Mouse (Mus musculus): ENCODE results near the gene Sncb.

The Sncb gene

DNA sequence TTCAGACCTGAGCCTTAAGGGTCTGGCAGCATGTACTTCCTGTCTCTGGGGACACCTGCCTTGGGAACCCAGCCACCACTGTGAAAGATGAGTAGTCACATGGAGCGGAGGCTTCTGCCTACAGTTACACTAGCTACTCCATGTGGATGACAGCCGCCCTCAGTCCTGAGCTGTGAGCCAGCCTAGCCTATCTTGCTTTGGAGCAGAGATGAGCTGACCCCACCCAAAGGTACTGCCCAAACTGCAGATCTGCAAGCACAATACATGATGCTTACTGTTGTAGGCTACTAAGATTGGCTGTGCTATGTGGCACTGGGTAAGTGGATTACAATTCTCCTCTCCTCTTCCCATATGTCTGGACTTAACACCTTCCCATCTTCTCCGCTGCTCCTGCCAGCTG is 14.7 kb upstream of the Sncb start:
- no peak for DNase-seq

DNA sequence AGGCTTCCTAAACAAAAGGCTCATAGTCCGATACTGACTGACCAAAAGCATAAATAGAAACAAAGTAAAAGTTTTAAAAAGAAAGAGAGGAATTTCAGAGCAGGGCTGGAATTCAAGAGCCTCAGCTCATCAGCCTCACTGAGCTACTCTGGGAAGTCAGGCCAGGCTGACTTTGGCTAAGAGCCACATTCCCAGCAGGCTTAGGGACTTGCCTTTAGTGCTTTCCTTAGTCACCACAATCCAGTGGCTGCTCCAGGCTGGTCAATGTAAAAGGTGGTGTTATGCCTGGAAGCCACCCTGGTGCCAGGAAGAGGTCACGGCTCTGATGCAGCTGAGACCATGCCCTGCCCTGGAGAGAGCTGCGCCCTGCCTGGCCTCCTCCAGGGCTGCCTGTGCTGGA is 14.2 kb upstream of the Sncb start:
- DNase-seq, result peak; percentile 61

DNA sequence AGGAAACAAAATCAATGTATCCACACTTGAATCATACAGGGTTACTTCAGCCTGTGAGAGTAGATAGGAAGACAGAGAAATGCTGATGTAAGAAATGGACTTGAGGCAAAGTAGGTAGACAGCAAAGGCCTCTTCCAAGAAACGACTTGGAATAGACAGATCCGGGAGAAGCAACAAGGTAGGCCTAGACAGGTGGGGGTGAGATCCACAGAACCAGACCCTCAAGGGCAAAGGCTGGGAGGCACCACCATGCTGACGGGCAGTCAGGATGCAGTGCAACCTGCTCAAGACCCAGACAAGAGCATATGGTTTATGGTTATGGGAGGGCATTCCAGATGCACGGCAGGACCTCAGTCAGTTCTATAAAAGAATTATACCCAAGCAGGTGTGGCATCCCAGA is 617 bp upstream of the Sncb start:
- no peak for DNase-seq

DNA sequence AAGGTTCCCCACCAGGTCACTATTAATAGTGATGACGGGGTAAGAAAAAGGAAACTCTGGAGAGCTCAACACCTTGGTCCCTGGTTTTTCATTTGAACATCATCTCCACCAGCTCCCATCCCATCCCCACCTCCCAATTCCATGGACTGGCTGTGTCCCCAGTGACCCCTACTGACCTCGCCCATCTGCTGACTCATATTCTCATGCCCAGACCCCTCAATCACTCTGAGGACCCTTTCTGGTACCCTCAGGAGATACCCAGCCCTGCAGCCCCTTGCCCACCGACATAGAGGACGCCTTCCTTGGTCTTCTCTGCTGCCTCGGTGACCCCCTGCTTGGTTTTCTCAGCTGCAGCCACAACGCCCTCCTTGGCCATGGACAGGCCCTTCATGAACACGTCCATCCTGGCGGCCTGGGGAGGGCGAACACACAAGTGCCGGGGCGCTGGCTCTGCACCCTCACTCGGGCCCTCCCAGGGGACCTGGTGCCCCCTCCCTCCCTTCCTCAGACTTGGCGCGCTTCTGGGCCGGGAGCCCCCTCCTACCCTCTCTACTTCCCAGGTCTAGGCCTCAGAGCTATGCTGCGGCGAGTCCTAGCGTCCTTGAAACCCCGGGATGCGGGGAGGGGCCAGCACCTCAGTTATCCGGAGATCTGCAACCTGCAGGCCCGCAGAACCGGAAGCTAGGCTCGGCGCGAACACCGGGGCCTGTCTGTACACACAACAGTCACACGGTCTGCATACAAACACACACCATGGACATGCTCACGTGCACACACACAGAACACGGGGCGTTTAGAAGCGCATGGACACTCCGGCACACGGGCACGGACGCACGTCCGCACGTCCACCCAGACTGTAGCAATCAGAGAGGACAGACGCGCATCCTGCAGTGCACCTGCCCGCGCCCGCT is 859 bp downstream of the Sncb start:
- no peak for DNase-seq

DNA sequence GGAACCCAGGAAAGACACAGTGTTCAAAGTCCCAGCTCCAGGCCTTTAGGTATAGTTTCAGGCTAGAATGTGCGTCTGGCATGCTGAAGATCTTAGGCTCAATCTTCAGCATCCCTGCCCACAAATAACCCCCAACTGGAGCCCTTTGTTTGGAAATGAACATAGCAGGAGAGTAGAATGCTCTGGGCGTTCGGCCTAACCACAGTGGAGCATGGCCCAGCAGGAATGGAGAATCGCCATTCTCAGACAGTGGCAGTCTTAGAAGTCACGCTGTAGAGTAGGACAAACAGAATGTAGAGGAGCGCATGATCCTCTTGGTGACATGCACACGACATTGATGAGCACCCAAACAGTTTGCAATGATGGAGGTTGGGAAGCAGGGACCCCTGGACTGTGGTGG is 5.5 kb downstream of the Sncb start:
- no peak for DNase-seq

DNA sequence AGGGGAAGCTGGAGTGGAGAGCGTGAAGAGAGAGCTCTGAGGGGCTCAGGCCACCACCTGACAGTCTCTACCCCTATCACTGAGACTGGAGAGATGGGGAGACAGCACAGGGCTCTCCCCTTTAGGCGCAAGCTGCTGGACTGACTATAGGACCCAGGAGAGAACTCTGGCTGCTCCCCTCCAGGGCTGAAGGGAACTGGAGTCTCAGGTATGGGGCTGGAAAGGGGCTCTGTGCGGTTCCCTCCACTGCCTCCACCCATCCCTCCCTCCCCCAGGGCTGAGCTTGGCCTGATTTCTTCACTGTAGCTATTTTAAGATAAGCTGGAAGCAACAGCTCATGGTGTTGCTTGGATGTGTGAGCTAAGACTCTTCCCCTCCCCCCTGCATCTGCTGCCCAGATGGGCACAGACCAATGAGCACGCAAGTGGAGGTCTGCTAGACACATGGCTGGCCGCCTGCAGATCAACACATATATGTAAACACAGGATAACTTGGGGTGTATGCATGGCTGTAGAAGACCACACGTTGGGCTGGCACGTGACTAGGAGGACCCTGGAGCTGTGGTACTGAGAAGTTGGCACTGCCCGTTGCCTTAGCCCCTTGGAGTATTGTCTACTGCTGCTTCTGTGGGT is 6.1 kb downstream of the Sncb start:
- DNase-seq, result peak; percentile 77

DNA sequence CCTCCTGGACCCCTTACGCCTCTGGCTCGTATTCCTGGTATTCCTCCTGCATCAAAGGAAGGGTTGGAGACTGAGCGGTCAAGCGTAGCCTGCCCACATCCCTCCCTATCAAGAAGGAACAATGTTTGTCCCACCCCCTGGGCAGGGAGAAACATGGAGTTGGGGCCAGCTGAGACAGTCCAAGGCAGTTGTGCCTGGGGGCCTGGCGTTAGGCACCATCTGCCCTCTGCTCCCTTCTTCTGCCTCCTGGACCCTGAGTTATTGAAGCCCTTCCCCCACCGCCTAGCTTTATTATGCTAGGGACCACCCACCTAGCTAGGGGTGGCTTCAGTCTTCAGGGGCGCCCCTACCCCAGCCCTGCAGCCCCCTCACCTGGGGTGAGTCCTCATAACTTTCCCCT is 6.9 kb downstream of the Sncb start:
- no peak for DNase-seq

DNA sequence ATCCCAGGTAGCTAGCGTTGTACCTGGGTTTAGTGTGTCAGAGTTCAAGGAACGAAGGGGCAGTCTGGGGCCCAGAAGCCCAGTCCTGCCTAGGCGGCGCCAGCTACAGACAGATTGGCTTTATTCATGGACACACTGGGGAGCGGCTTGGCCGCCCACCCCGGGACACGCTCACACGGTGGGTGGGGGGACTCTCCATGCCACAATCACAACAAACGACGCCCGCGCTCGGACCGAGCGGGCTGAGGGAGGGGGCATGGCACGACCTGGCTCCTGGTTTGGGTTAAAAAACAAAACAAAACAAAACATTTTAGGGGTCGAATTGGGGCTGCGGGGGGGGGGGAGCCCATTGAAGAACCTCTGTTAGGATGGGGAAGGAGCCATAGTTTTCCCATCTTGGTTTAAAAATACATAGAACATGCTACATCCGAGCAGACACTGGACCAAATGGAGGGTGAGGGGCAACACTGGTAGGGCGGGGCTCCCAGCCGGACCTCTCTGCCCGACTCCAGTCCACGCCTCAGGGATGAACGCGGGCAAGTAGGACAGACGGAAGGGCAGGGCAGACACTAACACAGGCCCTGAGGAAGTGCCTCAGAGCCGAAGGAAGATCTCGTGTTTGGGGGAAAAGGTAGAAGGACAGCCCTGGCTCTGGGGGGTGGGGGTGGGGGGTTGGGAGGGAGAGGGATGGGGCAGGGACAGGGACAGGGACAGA is 7.5 kb downstream of the Sncb start:
- DNase-seq, result no peak

DNA sequence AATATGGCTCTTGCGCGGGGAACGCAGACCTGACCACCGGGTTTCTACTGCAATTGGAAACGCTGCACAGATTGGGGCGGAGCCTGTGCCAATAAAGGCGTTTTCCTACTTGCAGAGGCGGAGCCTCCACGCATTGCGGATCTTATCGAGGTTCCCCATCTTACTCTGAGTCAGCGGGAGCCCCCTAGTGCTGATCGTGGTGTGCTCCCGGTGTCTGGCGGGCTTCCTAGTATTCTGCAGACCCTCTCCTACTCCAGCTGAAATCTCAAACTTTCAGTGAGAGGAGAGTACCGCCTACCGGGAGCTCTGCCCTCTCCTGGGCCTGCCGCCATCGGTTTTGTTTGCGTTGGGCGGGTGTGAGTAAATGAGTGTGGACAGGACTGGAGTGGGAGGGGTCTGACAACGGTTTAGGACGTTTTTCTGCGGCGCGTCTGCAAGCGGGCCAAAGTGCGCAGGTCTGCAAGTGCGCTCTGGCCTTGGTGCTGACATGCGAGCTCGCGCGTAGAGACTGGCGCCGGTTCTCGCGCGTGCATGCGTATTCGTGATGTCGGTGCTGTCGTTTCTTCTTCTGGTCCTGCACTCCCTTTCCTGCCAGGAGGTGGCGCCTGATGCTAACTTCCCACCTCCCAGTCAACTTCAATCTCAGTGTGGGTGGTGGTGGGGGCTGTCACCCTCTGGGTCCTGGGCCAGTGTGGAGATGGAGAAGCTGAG is 8.2 kb downstream of the Sncb start:
- peak; percentile 92 for DNase-seq

DNA sequence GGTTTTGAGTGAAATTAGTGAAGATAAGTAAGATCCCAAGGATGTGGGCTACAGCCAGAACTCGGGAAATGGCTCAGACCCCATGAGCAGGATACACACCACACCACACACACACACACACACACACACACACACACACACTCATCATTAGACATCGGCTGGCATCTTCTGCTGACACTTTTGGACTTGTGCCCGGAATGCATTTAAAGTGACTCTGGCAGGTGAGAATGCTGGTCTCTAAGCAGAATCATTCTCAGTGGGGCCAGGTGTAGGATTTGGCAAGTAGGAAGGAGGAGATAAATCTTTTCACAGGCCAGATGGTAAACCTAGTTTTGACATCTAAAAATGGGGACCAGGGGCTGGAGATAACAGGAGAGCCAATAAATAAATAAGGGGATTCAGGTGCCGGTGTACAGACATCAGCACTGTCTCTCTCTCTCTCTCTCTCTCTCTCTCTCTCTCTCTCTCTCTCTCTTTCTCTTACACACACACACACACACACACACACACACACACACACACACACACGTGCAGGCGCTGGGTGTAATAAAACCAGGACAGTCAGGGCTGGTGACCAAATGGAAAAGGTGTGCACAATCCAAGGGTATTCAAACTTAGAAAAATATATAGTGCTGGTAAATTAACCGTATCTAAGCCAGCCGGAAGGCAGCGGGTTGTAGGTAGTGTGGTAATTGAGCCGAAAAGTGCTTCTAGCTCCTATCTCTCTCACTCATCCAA is 9.1 kb downstream of the Sncb start:
- peak; percentile 67 for DNase-seq

DNA sequence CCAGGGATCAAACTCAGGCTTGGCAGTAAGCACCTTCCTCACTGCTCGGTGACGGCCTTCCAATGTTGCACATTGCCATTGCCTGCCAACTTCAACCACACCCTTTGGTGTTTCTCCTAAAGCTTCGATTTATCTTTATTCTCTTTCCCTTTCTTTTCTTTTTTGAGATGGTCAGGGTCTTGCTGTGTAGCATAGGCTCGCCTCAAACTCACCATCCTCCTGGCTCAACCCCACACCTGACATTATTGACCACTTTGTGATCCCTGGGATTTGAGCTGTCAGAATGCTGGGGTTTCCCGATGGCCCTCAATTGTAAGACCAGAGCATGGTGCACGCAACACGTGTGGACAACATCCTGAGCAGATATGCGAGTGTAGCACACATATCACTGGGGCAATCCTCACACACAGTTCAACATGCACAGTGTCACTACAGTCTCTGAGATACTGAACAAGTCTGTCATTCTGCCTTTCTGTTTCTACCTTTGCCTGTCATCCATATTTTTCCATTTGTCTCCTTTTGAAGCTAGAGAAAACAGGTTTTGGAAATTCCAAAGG is 10.2 kb downstream of the Sncb start:
- DNase-seq, result no peak

DNA sequence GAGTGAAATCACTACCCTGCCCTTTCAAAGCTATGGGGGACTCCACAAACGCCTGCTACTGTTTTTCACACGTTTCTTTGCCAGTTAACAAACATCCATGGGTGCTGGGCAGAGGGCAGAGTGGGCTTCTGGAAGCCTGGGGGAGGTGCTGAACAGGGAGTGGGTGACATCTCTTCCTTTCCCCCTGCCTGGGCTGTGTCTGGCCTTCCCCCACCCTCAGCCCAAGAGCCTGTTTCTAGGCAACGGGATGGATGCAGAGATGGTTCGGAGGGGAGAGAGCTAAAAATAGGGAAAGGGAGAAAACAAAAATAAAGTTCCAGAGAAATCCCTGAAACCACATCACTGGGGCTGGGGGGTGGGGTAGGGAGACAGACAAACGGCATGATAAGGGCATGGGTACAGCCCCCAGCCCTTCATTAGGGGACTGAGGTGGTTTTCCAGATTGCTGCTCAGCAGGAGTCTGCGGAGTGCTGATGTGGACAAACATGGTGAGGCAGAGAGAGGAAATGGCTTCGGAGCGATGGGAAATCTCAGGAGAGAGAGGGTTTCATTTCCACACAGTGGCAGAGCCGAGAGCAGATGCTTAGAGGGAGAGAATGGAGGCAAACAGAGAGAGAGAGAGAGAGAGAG is 11.1 kb downstream of the Sncb start:
- DNase-seq, result no peak

DNA sequence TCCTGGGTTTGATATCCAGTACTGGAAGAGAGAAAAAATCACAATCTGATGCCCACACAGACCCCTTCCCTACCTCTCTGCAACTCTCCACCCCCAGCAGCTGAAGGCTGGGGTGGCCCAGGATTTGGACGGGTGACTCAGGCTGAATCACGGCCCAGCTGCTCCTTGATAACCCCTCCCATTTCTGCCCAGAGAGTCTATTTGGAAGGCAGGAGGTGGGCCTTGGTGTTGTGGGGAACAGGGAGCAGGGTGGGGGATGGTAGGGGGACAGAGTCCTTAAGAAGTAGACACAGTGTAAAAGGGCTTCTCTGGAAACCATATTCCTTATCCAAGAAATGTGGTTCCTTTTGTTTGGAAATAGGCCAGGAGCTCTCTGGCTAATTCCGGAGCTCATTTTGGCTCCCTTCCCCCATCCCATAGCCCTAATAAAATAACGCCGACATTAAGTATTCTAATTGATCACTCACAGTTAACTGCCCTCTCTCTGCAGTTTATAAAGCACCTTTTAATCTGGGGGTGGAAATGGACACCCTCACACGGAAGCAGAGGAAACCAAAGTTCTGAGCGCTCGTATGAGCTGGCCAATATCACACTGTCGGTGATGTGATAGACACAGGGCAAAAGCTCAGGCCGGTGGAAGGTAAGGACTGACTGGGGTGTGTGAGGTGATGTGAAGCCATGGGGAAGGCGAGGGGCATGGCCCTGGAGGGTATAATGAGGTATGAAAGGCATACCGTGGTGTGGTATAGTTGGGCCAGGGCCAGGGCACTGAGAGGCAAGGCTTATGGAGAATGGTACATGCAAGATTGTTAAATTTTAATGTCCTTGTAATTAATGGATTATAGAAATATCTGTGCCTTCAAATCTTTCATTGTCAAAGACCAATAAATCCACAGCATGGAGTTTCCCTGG is 12.0 kb downstream of the Sncb start:
- DNase-seq, result no peak

DNA sequence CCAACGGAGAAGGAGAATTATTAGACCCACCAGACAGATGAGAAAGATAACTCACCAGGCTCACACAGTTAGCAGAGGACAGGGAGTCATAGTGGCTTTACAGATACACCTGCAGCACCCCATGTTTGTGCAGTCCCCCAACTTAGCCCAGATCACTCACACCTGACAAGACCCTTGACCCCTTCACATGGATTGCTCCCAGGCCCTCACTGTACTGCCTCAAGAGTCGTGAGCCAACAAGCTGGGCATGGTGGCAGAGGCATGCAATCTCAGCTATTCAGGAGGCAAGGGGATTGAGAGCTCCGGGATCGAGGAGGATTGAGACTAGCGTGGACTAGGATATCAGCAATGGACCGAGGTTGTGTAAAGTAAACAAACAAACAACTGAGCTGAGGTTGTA is 12.7 kb downstream of the Sncb start:
- no peak for DNase-seq

DNA sequence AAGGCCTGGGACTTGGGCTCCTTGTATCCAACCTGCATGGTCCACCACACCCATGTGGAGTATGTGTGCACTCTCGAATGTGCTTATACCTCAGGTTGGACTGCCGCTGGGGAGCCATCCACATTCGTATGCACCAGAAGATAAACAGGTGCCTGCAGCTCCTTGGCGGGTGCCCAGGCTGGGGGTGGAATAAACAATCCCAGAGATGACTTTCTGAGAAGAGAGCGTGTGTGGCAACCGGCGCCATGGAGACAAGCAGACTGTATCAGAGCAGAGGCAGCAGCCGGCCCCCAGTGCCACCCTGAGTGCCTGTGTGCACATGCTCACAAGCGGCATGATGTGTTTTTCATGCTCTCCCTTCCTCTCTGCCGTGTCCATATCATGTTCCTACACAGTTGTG is 13.7 kb downstream of the Sncb start:
- DNase-seq, result peak; percentile 89

DNA sequence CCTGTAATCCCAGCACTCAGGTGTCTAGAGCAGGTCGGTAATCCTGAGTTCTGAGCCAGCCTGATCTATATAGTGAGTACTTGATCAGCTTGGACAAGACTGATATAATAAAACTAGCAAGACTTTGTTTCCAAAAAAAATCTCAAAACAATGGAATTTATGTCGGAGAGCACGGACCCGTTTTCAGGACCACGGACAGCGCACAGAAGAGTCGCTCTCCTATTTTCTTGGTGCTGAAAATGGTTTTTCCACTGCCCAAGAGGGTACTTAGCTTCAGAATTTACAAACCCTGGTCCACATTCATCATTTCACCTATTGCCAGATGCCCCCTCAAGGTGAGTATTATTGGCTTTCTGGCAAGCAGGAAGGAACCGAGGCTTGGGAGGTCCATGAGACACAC is 15.7 kb downstream of the Sncb start:
- DNase-seq, result no peak

DNA sequence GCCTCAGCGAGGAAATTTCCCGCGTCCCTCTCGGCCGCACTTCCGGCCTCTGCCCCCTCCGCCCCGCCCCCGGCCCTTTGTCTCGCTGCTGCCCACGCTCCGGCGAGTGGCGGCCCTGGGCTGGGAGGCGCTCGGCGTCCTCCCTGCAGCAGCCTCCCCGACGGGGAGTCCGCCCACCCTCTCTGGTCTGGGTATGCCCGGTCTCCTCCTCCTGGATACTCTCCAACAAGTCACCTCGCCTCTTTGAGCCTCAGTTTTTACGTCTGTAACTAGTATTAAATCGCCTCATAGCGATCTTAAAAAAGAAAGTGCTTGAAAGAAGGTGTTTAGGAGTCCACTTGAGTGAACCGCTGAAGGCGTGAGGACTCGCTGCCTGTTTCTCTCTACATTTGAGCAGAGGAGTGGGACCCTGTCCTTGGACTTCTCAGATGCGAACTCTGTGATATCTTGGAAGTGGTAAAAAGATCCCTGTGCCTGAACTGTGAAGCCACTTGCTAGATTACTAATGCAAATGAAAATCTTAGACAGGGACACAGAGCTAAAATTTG is 16.5 kb downstream of the Sncb start, which contains the start of gene Gprin1:
TSS of gene Gprin1 (minus strand) at position 11 of the 548 bp plus-strand sequence.
- no peak for DNase-seq

DNA sequence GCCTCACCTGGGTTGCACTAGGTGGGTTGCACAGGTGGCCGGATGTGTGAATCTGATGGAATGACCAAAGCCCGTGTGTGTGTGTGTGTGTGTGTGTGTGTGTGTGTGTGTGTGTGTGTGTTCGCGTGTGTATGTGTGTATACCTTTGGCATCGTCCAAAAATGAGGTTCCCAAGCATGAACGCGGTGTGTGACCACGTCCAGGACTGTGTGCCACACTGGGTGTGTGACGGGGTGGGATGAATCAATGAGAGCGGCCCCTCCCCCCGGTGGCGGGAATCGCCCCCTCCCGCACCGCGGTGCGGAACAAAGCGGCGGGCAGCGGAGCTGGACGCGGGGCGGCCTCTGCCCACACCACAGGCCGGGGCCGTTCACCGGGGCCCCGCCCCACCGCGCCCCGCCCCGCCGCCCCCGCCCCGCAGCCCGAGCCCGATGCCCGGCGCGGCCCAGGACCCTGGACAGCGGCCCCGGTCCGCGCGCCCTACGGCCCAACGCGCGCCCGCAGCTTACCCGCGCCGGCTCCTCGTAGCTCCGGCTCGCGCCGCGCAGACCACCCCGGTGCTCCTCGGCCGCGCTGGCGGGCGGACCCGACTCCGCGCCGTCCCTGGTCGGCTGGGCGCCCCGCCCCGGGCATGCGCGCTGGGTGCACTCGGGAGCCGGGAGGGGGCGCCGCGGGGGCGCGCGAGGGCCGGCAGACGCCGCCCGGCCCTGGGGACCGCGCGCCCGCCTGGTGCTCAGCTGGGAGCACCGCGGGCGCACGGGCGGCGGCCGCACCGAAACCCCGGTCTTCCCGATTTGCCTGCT is 17.1 kb downstream of the Sncb start:
- DNase-seq, result peak; percentile 78

DNA sequence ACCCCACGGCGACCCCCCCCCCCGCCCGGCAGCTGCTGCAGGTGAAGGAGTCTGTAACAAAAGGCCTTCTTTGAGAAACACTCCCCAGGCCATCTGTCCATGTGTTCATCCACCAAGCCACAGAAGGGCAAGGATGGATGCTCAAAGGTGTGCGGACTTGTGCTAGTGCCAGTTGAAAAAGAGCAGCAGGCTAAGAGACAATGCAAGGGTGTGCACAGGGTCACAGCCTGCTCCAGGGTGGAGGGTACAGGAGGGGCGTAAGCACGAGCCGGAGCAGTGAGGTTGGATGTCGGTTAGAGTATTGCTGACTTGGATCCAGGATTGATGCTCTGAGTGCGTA is 17.7 kb downstream of the Sncb start:
- DNase-seq, result no peak

Data from right cerebral cortex, postnatal 14 days (tissue).